Mouse (Mus musculus) right cerebral cortex, postnatal 36 days (tissue): ENCODE data around the gene Plk5.

Source experiments
- DNase-seq, 2 experiments: peaks; one replicate each; pipeline ENCODE4 v3.0.0; 2022; ENCODE audit warnings: low spot score in 2 of 2, mixed read lengths in 1 of 2

Plk5 gene

GRCm38 (mm10) chr10:80412656-80413541 lies 56.6 kb downstream of the Plk5 start:
- peak; percentile 41 to 54 for DNase-seq
